Mouse (Mus musculus) layer of hippocampus, adult 9-11 months (tissue): ENCODE measurements around the gene Tagln2.
A peak's percentile ranks its signal among the peaks of the same experiment; 100 is the strongest.

Source experiments
- DNase-seq: peaks from one replicate; pipeline ENCODE4 v3.0.0; 2022

Tagln2 gene

DNA sequence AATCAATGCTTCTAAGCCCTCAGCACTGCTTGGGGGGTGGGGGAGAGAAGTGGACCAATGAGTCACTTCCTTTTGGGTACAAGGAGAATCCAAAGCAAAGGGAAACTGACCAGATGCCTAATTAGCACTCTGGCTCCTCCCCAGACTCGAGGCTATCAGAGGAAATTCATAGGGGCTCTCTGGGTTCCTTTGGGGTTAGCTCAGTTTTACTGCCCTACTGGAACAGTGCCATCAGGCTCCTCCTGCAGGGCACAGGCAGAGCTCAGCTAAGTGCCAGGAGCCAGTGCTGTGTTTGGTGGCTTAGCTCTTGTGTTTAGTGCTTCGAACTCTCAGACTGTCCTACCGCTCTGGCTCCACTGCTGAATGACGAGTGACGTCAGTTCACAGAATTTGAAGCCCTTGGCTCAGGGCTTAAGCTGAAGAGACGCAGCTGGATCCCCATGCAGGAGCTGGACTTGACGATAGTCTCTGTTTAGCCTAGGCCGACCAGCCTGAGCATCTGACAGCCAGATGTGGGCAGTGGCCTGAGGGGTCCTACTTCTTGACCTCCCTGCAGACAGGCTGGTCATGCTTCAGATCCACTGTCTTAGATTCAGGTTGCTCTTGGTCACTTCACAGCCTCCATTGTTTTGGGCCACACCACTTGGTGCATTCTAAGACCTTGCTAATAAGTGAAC, 30.8 kb downstream of the Tagln2 start:
- no peak for DNase-seq

DNA sequence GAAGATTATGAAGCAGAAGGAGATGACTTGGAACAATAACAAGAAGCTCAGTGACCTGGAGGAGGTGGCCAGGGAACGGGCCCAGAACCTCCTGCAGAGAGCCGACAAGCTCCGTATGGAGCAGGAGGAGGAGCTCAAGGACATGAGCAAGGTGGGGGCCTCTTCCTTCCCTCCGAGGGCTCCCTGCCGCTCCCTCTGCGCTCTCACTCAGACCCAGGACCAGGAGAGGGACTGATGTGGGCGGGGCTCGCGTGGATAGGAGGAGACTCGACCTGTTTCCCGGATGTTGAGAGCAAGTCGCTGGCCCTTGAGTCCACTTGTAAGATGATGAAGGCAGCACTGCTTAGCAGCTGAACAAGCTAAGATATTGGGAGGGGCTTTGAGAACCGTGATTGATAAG, 32.7 kb downstream of the Tagln2 start:
- no peak for DNase-seq

DNA sequence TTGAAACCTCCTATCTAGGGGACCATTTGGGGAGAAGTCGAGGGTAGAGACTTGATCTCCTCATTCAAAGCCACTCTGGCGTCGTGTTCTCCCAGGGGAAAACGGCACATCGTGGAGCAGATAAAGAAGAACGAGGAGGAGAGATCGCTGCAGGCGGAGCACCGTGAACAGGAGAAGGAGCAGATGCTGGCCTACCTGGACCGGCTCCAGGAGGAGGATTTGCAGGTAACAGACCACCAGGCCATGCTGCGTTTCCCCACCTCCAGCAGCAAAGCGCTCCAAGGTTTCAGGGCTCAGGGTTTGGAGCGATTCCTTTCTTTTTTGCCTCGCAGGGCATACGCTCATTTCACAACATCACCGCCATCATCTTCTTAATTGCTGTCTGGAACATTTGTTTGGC, 35.3 kb downstream of the Tagln2 start:
- DNase-seq = no peak

DNA sequence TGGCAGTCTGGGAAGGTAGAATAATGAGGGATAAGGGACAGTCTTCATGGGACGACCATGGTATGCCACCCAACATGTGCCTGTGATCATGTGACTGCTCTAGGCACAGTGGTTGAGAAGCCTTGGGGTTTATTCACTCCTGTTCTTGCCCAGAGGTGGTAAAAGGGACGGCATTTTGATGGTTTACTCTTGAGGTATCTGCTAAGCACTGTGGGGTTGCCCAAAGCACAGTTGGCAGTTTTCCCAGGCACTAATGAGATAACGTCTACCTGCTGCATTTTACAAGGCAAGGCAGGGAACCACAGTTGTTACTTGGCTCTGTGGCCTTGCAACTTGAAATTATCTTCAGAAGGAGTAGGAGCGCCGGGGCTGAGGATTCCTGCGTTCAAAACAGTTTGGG, 40.0 kb downstream of the Tagln2 start:
- DNase-seq = no peak

DNA sequence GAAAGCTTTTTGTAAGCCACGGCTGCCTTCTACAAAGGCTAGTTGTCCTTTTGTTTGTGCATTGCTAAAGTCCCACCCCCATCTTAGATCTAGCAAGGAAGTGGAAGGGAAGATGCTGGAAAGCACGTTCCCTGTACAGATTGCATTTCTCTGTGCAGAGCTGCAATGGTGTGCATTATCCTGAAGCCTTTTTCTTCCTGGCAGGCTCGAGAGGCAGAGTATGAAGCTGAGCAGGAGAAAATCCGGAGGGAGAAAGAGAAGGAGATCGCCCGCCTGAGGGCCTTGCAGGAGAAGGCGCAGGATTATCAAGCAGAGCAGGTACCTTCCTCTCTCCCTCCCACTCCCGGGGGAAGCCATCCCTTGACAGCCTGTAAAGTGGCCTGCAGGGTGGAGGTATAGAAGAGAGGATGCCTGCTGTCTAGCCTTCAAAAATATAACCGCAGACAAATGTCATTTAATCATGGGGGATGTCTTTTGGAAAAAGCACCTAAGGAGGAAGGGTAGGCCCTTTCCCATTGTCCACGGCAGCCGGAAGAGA, 40.5 kb downstream of the Tagln2 start:
- DNase-seq = no peak

DNA sequence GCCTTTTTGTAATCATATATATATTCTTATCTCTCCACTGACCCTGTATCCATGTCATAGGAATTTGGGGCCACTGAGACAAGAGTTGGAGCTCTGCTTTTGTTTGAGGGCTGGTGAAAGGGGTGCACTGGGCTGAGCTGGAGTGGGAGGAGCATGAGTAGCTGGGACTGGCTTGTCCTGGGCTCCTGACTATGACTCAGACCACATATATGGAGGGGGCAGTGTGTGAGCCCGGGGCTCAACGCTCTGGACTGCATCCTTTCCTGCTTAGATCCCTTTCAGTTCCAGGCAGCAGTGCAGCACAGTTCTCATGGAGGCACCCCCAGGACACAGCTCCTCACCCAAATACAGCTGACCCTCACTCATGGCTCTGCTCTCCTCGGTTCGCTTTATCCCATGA, 46.2 kb downstream of the Tagln2 start:
- DNase-seq = no peak

DNA sequence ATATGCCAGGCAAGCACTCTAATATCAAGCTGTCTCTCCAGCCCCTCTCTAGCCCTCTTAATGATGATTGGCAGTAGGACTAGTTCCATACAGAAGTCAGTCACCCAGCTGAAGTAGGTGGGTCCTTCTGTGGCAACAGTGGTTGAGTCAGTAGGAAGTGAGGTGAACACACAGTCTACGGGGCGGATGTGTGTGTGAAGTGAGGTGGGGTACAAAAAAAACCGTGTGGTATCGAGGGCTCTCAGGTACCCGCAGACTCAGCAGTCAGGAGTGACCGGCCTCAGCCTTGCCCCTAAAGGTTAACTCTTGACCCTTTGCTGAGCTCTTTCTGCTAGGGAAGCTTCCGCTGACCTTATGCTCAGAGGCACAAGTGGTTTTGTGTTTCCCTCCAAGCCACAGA, 48.7 kb downstream of the Tagln2 start:
- no peak for DNase-seq

DNA sequence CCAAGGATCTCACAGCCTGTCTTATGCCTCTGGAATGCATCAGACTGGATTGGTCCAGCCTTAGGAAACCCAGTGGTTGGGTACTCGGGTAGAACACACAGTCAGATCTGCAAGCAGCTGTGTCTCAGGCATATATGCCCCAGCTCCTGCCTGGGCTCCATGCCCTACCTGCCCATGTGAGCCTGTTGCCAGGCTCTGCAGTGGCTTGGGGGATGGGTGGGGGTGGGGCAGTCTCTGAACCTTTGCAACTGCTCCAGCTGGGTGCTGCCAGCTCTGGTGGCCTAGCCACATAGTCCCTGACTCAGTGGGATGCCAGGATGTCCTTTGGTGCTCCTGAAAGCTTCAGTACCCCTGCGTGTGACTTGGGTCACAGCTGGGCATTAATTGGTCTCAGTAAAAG, 49.5 kb downstream of the Tagln2 start:
- DNase-seq = no peak

DNA sequence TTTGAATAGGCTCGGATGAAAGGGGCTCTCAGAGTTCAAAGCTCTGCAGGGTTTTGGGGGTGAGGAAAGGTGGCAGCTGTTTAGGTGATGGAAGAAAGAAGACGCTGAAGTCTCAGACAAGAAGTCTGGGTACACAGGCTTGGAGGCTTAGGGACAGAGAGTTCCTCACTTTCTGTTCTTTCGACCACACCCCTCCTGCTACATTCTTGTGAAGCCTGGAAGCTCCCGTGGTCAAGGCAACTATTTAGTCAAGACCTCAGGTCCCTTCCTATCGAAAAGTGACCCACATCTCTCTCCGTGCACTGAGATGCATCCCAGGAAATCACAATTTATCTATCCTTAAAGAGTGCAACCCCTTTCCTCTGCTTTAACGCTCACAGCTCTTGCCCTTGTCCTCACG, 49.9 kb downstream of the Tagln2 start:
- DNase-seq = no peak

DNA sequence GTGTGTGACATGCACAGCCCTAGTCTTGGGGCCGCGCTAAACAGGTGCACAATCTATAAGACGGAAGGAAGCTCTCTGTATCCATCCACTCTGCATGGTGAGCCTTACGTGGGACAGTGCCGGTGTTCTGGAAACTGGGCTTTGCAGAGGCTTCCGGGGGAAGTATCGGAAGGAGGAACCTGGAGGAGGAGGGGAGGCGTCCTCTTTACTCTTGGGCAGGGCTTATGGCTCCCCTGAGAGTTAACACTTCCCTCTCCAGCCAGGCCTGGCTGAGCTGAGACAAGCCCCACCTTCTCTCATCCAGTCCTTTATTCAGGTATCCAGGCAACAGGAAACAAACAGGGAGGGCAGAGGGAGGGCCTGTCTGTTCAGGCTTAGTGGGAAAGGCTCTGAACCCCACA, 50.7 kb downstream of the Tagln2 start:
- DNase-seq = peak; percentile 58

DNA sequence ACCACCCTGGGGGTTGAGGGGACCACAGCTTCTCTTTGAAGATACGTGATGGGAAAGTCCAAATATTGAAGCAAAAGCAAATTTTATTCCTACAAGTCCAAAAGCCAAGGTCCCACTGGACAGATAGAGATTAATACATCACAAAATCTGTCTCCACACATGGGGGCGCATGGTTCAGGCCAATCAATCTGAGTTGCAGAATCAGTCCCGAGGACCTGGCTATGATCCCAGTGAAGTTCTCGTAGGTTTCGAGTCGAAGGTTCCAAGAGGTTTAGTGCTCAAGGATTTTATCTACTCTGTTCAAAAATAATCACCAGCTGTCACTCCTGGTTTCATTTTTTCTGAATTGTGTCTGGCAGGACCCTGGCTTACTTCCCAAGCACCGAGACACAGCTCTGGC, 51.2 kb downstream of the Tagln2 start:
- DNase-seq = no peak

DNA sequence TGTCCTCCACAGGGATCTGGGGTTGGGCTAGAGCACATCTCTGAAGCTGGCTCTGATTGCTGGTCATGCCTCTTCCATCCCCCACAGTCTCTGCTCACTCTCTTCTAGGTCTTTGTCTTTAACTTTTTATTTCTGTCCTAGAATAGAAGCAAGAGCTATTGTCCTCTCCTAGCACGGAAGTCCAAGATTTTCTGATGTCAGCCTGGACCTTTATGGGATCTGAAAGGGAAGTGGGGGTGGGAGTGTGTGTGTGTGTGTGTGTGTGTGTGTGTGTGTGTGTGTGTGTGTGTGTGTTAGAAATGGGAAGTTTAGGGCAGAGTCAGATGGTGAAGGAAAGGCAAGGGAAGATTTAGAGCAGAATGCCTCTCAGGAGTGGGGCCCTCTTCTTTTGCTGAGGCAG, 52.8 kb downstream of the Tagln2 start:
- no peak for DNase-seq

DNA sequence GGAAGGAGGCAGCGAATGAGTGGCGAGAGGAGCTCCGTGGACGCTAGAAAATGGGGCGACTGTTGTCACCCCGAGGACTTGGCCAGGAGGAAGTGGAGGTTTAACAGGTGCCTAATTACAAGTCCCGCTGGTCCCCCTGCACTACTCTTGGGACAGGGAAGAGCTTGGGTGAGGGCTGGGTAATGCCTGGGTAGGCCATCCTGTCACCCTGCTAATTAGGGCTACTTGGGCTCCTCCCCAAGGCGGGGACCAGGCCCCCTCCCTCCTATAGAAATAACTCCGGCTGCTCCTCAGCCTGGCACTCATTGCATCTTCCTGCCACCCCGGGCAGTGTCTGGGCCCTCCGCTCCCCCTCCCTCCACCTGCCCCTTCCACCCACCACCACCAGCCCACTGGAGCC, 55.8 kb downstream of the Tagln2 start, which contains the start of gene Vsig8:
Gene Vsig8 (plus strand): TSS at position 301 of the 400 bp plus-strand sequence.
- no peak for DNase-seq
